Mouse (Mus musculus) liver, embryonic 11.5 days (tissue): ENCODE results near the gene Rap1gap. TPM values are rescaled to one million over a fixed set of nuclear protein-coding genes. Genes with fewer than 3 reads are reported as not detected.
A peak's percentile ranks its signal among the peaks of the same experiment; 100 is the strongest.

Experiments used
- ATAC-seq: fragments of 200-750 bp; cut with Nextera tagmentation; replicated peaks from 2 replicates; pipeline ENCODE4 v1.8.0; 2017; ENCODE audit warnings: moderate number of reproducible peaks, mild to moderate bottlenecking, moderate TSS enrichment, moderate library complexity; ENCODE audit not compliant: low FRiP score
- DNase-seq: peaks from one replicate; pipeline ENCODE4 v3.0.0-alpha.2; 2017; ENCODE audit warnings: low spot score
- H3K27ac ChIP-seq: fragments of 300-500 bp; sonication (generic); 2 replicates; pipeline ENCODE4 v1.5.1; 2014; ENCODE audit warnings: mild to moderate bottlenecking, low read depth, low read length, control low read depth
- H3K27me3 ChIP-seq: fragments of 300-500 bp; sonication (generic); replicated peaks from 2 replicates; pipeline ENCODE4 v1.6.1; 2014; ENCODE audit warnings: low read length, mixed read lengths; ENCODE audit not compliant: control insufficient read depth, insufficient read depth
- H3K36me3 ChIP-seq: fragments of 300-500 bp; sonication (generic); 2 replicates; pipeline ENCODE4 v1.6.1; 2014; ENCODE audit warnings: mild to moderate bottlenecking, low read length, moderate library complexity, mixed read lengths; ENCODE audit not compliant: control insufficient read depth, insufficient read depth
- H3K4me1 ChIP-seq: fragments of 300-500 bp; sonication (generic); replicated peaks from 2 replicates; pipeline ENCODE4 v1.6.1; 2014; ENCODE audit warnings: low read length, mixed read lengths; ENCODE audit not compliant: control insufficient read depth, insufficient read depth
- H3K4me2 ChIP-seq: fragments of 300-500 bp; sonication (generic); 2 replicates; pipeline ENCODE4 v1.6.1; 2014; ENCODE audit warnings: mild to moderate bottlenecking, control low read depth, moderate library complexity
- H3K4me3 ChIP-seq: fragments of 300-500 bp; sonication (generic); 2 replicates; pipeline ENCODE4 v1.5.1; 2014; ENCODE audit warnings: low read depth, low read length, control low read depth
- H3K9ac ChIP-seq: fragments of 300-500 bp; sonication (generic); 2 replicates; pipeline ENCODE4 v1.6.1; 2014; ENCODE audit warnings: low read depth, low read length, control low read depth
- H3K9me3 ChIP-seq: fragments of 300-500 bp; sonication (generic); 2 replicates; pipeline ENCODE4 v1.6.1; 2016; ENCODE audit warnings: low read length, inconsistent platforms, mixed read lengths; ENCODE audit not compliant: control insufficient read depth
- WGBS: fragments of 180-500 bp; shearing (Covaris S2); extraction: QIAGEN DNeasy Blood & Tissue Kit; methylation state at CpG from one replicate; pipeline ENCODE4 v1.1.7; 2014; 5-methylcytosine and 5-hydroxymethylcytosine counted together
- polyA plus RNA-seq: library from polyadenylated mRNA; unstranded; fragments of >200 nt; fragmentation: Nextera tagmentation; extraction: Ambion mirVana; gene quantifications from 2 replicates; pipeline ENCODE4 v1.2.1, GENCODE M21; 2014

Rap1gap gene
- polyA plus RNA-seq, 1 experiment from 2014 or later = 4.1 TPM

GRCm38 (mm10) chr4:137666283-137666957 is 1.9 kb downstream of the Rap1gap start:
- H3K27ac ChIP-seq = no peak overlapping the region
- H3K4me3 ChIP-seq = no peak overlapping the region
- H3K9me3 ChIP-seq = no peaks in the 10 kb centered on the region
- peaks cover 4% of the 10 kb centered on the region; the same call in 1 of the 2 replicates for H3K4me1 ChIP-seq
- DNase-seq = no peak
- WGBS = 66% methylated on average over 5 of the region's 5 CpGs
- H3K4me2 ChIP-seq = no peak overlapping the region
- ATAC-seq = no peak
- H3K36me3 ChIP-seq = no peaks in the 10 kb centered on the region
- no peak overlapping the region for H3K9ac ChIP-seq
- H3K27me3 ChIP-seq = peaks cover 48% of the 10 kb centered on the region

GRCm38 (mm10) chr4:137666958-137667345 is 2.4 kb downstream of the Rap1gap start:
- no peak for ATAC-seq
- no peaks in the 10 kb centered on the region for H3K36me3 ChIP-seq
- no peaks in the 10 kb centered on the region for H3K9me3 ChIP-seq
- no peak overlapping the region for H3K4me3 ChIP-seq
- 57% methylated on average over 8 of the region's 8 CpGs for WGBS
- peaks cover 48% of the 10 kb centered on the region for H3K27me3 ChIP-seq
- DNase-seq = no peak
- peaks cover 4% of the 10 kb centered on the region; the same call in 1 of the 2 replicates for H3K4me1 ChIP-seq
- H3K27ac ChIP-seq = no peak overlapping the region
- no peak overlapping the region for H3K4me2 ChIP-seq
- H3K9ac ChIP-seq = no peak overlapping the region

- H3K4me3 ChIP-seq = no peak overlapping the region
- H3K36me3 ChIP-seq = no peaks in the 10 kb centered on the region
- H3K4me2 ChIP-seq = no peak overlapping the region
- H3K27me3 ChIP-seq = peaks cover 48% of the 10 kb centered on the region
- DNase-seq (no peak), ATAC-seq (no peak)
- H3K9ac ChIP-seq = no peak overlapping the region
- peaks cover 4% of the 10 kb centered on the region; the same call in 1 of the 2 replicates for H3K4me1 ChIP-seq
- H3K27ac ChIP-seq = no peak overlapping the region
- H3K9me3 ChIP-seq = no peaks in the 10 kb centered on the region
- 54% methylated on average over 5 of the region's 5 CpGs for WGBS
Measured at GRCm38 (mm10) chr4:137667747-137668146, 3.2 kb downstream of the Rap1gap start.

GRCm38 (mm10) chr4:137671711-137672500 is 7.4 kb downstream of the Rap1gap start:
- no peak overlapping the region for H3K4me3 ChIP-seq
- 66% methylated on average over 13 of the region's 13 CpGs for WGBS
- H3K4me2 ChIP-seq = no peak overlapping the region
- peaks cover 15% of the 10 kb centered on the region for H3K27me3 ChIP-seq
- no peak overlapping the region for H3K27ac ChIP-seq
- H3K36me3 ChIP-seq = no peaks in the 10 kb centered on the region
- DNase-seq (no peak), ATAC-seq (no peak)
- no peak overlapping the region for H3K9ac ChIP-seq
- no peaks in the 10 kb centered on the region for H3K9me3 ChIP-seq
- H3K4me1 ChIP-seq = no peaks in the 10 kb centered on the region; the same call in 1 of the 2 replicates

GRCm38 (mm10) chr4:137675566-137675965 is 11.0 kb downstream of the Rap1gap start:
- H3K4me1 ChIP-seq = no peaks in the 10 kb centered on the region; the same call in 1 of the 2 replicates
- no peak overlapping the region for H3K9ac ChIP-seq
- H3K36me3 ChIP-seq = no peaks in the 10 kb centered on the region
- H3K27me3 ChIP-seq = peaks cover 29% of the 10 kb centered on the region
- DNase-seq (no peak), ATAC-seq (no peak)
- H3K27ac ChIP-seq = no peak overlapping the region
- H3K4me2 ChIP-seq = no peak overlapping the region
- WGBS = 71% methylated on average over 7 of the region's 7 CpGs
- no peaks in the 10 kb centered on the region for H3K9me3 ChIP-seq
- H3K4me3 ChIP-seq = no peak overlapping the region

GRCm38 (mm10) chr4:137676057-137676456 is 11.5 kb downstream of the Rap1gap start:
- 13% methylated on average over 11 of the region's 11 CpGs for WGBS
- H3K4me3 ChIP-seq = no peak overlapping the region
- peak; percentile 79 for DNase-seq
- no peak overlapping the region for H3K9ac ChIP-seq
- no peak for ATAC-seq
- H3K4me1 ChIP-seq = no peaks in the 10 kb centered on the region; the same call in 1 of the 2 replicates
- peaks cover 34% of the 10 kb centered on the region for H3K27me3 ChIP-seq
- no peak overlapping the region for H3K4me2 ChIP-seq
- no peaks in the 10 kb centered on the region for H3K36me3 ChIP-seq
- no peak overlapping the region for H3K27ac ChIP-seq
- H3K9me3 ChIP-seq = no peaks in the 10 kb centered on the region

- Histone ChIP-seq H3K27ac (no peak overlapping the region), H3K27me3 (peaks cover 42% of the 10 kb centered on the region), H3K9ac (no peak overlapping the region), H3K4me1 (no peaks in the 10 kb centered on the region; the same call in none of the 2 replicates), H3K4me2 (no peak overlapping the region), H3K9me3 (no peaks in the 10 kb centered on the region), H3K36me3 (no peaks in the 10 kb centered on the region), H3K4me3 (no peak overlapping the region)
- no peak for ATAC-seq
- WGBS = 68% methylated on average over 13 of the region's 13 CpGs
- DNase-seq = no peak
Measured at GRCm38 (mm10) chr4:137676700-137677484, 12.4 kb downstream of the Rap1gap start.

GRCm38 (mm10) chr4:137677906-137678305 is 13.4 kb downstream of the Rap1gap start:
- Histone ChIP-seq H3K4me2 (no peak overlapping the region), H3K9me3 (no peaks in the 10 kb centered on the region), H3K36me3 (no peaks in the 10 kb centered on the region), H3K9ac (no peak overlapping the region), H3K27ac (no peak overlapping the region), H3K4me1 (no peaks in the 10 kb centered on the region; the same call in none of the 2 replicates), H3K27me3 (peaks cover 52% of the 10 kb centered on the region), H3K4me3 (no peak overlapping the region)
- 75% methylated on average over 5 of the region's 5 CpGs for WGBS
- ATAC-seq (no peak), DNase-seq (no peak)
